Mouse (Mus musculus) C2C12 (cell line): ENCODE measurements at regions not wholly inside any gene's neighbourhood (a gene's known extent, or its start where the extent isn't known, plus 50 kb on each side); places are given as distances from the start of the nearest gene placed in this dataset.
A peak's percentile ranks its signal among the peaks of the same experiment; 100 is the strongest.

Source experiments
- H3K27me3 ChIP-seq: one replicate; pipeline ENCODE4 v1.6.1; 2011; ENCODE audit not compliant: control insufficient read depth, insufficient read depth, insufficient read length
- H3K36me3 ChIP-seq: one replicate; pipeline ENCODE4 v1.6.1; 2011; ENCODE audit not compliant: control insufficient read depth, insufficient read depth
- H3K4me3 ChIP-seq: one replicate; pipeline ENCODE4 v1.5.1; 2011; ENCODE audit warnings: mild to moderate bottlenecking, control low read depth; ENCODE audit not compliant: poor library complexity, insufficient read depth, severe bottlenecking
- H3K79me2 ChIP-seq: one replicate; pipeline ENCODE4 v1.6.1; 2011; ENCODE audit not compliant: control insufficient read depth, insufficient read depth
- H3K79me3 ChIP-seq: one replicate; pipeline ENCODE4 v1.6.1; 2011; ENCODE audit warnings: low read depth, control low read depth
- H3ac ChIP-seq: one replicate; pipeline ENCODE3; 2011; ENCODE audit warnings: low read depth; ENCODE audit not compliant: control insufficient read depth, insufficient read length
- CEBPB ChIP-seq: IDR thresholded peaks from one replicate; pipeline ENCODE4 v1.6.1; 2011; ENCODE audit warnings: low read depth, mild to moderate bottlenecking, control low read depth, moderate library complexity
- CTCF ChIP-seq: IDR thresholded peaks from one replicate; pipeline ENCODE4 v1.5.1; 2011; ENCODE audit not compliant: control insufficient read depth, insufficient read depth, insufficient read length
- FOSL1 ChIP-seq: IDR thresholded peaks from one replicate; pipeline ENCODE4 v1.8.0; 2011; ENCODE audit warnings: mild to moderate bottlenecking, low read length; ENCODE audit not compliant: poor library complexity, insufficient read depth, severe bottlenecking
- MAX ChIP-seq: IDR thresholded peaks from one replicate; pipeline ENCODE4 v1.6.1; 2011; ENCODE audit warnings: mild to moderate bottlenecking, control low read depth
- MYOD1 ChIP-seq: IDR thresholded peaks from one replicate; pipeline ENCODE4 v1.6.1; 2011; ENCODE audit warnings: low read depth; ENCODE audit not compliant: control insufficient read depth, insufficient read length
- MYOG ChIP-seq: IDR thresholded peaks from one replicate; pipeline ENCODE4 v1.6.1; 2011; ENCODE audit not compliant: control insufficient read depth, insufficient read length; ENCODE audit errors: extremely low read depth
- USF1 ChIP-seq: IDR thresholded peaks from one replicate; pipeline ENCODE4 v1.6.1; 2011; ENCODE audit warnings: low read depth, mild to moderate bottlenecking, control low read depth, moderate library complexity

DNA sequence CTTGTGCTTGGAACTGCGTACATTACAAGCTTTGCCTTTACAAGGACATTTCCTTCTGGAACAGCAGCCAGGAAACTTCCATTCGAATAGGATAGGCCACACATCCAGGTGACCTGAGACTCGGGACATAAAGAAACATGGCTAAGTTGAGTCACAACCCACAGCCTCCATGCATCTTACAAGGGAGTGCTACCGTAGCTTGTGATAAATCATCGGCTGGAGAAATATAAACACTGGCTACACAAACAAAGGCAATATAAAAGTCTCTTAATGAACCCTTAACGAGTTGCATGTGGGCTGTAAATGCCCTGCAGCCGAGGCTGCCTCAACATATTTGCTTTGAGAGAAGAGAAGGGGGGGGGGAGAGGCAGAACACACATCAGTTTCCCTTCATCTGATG lies 250.1 kb upstream of the Ank start:
- H3K36me3 ChIP-seq = no peaks in the 10 kb centered on the region
- H3K79me3 ChIP-seq = no peaks in the 10 kb centered on the region

GRCm38 (mm10) chr15:27219126-27219738 lies 247.2 kb upstream of the Ank start:
- H3K36me3 ChIP-seq = no peaks in the 10 kb centered on the region
- TF ChIP-seq CEBPB (no peak), USF1 (no peak), MAX (no peak), CTCF (no peak), FOSL1 (no peak), MYOD1 (no peak), MYOG (no peak)
- no peak overlapping the region for H3ac ChIP-seq
- no peaks in the 10 kb centered on the region for H3K79me2 ChIP-seq
- no peaks in the 10 kb centered on the region for H3K27me3 ChIP-seq
- no peak overlapping the region for H3K4me3 ChIP-seq
- H3K79me3 ChIP-seq = no peaks in the 10 kb centered on the region

More for the DNA sequence above, 250.1 kb upstream of the Ank start:
- no peaks in the 10 kb centered on the region for H3K27me3 ChIP-seq
- TF ChIP-seq USF1 = no peak
- TF ChIP-seq MAX = no peak
- TF ChIP-seq MYOD1 = no peak
- TF ChIP-seq CTCF = no peak
- no peak for TF ChIP-seq MYOG
- TF ChIP-seq FOSL1 = no peak
- TF ChIP-seq CEBPB = no peak
- no peak overlapping the region for H3ac ChIP-seq
- no peak overlapping the region for H3K4me3 ChIP-seq
- no peaks in the 10 kb centered on the region for H3K79me2 ChIP-seq

DNA sequence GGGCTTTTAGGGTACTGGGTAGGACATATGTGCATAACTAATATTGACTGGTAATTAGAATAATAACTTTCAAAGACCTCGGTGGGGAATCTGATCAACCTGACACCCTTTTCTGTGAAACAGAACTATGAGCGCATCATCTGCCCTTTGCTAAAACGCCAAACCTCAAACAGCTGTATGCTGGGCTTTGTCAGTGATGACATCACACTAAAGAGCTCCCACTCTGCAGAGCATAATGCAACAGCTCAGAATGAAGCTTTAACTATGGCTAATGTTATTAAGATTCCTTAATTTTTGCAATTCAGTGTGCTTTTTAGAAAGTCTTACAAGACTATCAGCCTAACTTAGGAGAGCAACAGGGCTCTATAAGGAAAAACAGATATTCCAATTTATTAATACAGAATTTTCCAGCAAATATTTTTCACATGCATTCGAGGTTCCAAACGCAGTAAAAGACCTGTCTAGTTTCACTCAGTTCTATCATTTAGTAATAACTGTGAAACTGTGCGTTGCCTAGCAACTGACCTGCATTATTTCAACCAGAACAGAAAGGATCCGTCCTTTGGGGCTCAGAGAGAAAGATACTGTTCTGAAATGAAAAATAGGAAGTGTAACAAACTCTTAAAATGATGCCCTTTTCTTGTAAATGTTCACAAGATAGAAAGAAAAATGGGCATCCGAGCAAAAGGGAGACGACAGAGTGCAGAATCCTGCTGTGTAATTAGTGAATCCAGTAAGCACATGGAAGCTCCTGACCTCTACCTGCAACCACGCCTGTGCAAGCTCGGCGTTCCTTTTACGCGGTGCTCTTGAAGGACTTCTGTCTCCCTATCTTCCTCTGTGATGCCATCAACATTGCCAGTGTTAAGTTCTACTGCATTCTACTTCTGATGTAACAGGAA lies 242.6 kb upstream of the Ank start:
- Histone ChIP-seq H3K79me2 (no peaks in the 10 kb centered on the region), H3ac (no peak overlapping the region), H3K79me3 (no peaks in the 10 kb centered on the region), H3K4me3 (no peak overlapping the region), H3K36me3 (no peaks in the 10 kb centered on the region), H3K27me3 (no peaks in the 10 kb centered on the region)
- TF ChIP-seq CEBPB = no peak
- TF ChIP-seq MYOD1 = peak; percentile 21
- TF ChIP-seq USF1 = no peak
- no peak for TF ChIP-seq FOSL1

GRCm38 (mm10) chr15:27224512-27224850 lies 242.0 kb upstream of the Ank start:
- no peaks in the 10 kb centered on the region for H3K79me3 ChIP-seq
- TF ChIP-seq FOSL1 = no peak
- no peak for TF ChIP-seq CTCF
- no peak for TF ChIP-seq MYOD1
- TF ChIP-seq MAX = no peak
- TF ChIP-seq CEBPB = no peak
- H3K79me2 ChIP-seq = no peaks in the 10 kb centered on the region
- H3K27me3 ChIP-seq = no peaks in the 10 kb centered on the region
- no peak overlapping the region for H3K4me3 ChIP-seq
- no peaks in the 10 kb centered on the region for H3K36me3 ChIP-seq
- H3ac ChIP-seq = no peak overlapping the region

DNA sequence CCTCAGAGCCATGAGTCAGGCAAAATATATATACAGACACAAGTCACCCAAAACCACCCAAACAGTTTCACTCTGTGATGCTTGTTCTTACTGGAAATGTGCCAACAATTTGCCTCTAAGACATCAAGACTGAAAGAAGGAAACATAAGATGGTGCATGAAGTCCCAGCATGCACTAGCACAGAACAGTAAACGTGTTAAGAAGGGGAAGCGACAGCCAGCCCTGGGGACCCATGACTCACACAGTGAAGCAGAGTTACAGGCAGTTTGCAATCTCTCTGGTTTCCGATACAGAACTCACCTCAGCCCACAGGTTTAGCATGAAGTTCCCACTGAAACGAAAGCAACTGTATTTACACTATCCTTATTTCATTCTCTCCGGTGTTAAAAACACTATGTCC lies 233.7 kb upstream of the Ank start:
- Histone ChIP-seq H3ac (no peak overlapping the region), H3K27me3 (peaks cover 3% of the 10 kb centered on the region), H3K4me3 (no peak overlapping the region), H3K79me2 (no peaks in the 10 kb centered on the region), H3K79me3 (no peaks in the 10 kb centered on the region), H3K36me3 (no peaks in the 10 kb centered on the region)
- no peak for TF ChIP-seq MYOG
- TF ChIP-seq USF1 = no peak
- no peak for TF ChIP-seq MYOD1
- no peak for TF ChIP-seq CEBPB
- no peak for TF ChIP-seq CTCF
- TF ChIP-seq MAX = no peak
- TF ChIP-seq FOSL1 = no peak
